Mouse (Mus musculus): ENCODE measurements around the gene Slit3.

Slit3 gene

DNA sequence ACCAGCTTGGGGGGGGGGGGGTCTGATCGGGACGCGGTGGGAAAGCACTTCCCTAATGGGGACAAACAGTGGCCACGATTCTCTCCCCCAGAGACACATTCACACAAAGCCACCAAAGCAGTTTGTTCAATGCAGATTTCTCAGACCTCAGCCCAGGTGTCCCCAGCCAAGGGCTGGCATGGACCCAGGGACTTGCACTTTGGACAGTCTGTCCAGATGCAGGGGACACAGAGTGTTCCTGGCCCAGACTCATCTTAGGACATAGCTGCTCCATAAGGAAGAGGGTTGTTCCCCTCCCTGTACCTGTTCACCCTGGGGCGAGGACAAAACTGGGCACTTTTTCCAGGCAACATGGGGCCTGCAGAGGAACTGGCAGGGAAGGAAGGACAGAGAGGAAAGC lies 577.9 kb downstream of the Slit3 start:
- no peak for DNase-seq (ENCODE audit: low read depth)

- DNase-seq (ENCODE audit: low read depth) = no peak
Measured at GRCm38 (mm10) chr11:35703471-35703870, 582.4 kb downstream of the Slit3 start.

DNA sequence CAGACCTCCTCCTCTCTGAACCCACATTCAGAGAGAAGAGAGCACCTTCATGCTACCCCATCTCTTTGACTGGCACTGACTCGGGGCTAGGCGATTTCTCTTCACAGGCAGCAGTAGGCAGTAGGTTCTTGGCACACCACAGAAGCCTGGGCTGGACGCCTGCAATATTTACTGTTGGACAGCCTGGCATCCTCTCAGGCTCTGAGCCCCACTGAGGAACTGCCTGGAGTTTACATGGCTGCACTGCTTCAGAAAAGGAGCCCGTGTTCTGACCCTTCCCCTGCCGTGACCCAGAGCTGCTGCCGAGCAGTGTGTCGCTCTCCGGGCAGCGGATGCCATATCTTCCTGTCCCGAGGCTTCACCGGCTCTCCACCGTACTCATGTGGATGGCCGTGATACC lies 583.4 kb downstream of the Slit3 start:
- DNase-seq (ENCODE audit: low read depth) = no peak

GRCm38 (mm10) chr11:35704927-35705326 lies 583.9 kb downstream of the Slit3 start:
- no peak for DNase-seq (ENCODE audit: low read depth)

DNA sequence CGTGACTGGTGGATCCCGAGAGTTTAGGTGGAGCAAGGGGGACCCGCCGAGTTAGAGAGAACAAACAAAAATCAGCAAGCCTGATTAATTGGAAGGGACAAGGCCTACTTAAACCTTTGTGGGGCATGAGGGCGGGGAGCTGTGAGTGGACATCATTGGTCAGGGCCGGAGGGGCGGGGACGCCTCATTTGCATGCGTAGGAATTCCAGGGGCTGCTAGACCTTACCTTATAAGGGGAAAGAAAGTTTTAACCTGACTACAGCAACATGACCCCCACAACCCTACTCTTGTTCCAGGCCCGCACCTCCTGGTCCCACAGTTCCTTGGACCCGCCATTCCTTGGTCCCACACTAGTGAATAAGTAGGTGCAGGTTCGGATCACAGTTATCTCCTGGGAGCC lies 586.4 kb downstream of the Slit3 start:
- no peak for DNase-seq (ENCODE audit: low read depth)

GRCm38 (mm10) chr11:35711314-35711713 lies 590.3 kb downstream of the Slit3 start:
- no peak for DNase-seq (ENCODE audit: low read depth)

DNA sequence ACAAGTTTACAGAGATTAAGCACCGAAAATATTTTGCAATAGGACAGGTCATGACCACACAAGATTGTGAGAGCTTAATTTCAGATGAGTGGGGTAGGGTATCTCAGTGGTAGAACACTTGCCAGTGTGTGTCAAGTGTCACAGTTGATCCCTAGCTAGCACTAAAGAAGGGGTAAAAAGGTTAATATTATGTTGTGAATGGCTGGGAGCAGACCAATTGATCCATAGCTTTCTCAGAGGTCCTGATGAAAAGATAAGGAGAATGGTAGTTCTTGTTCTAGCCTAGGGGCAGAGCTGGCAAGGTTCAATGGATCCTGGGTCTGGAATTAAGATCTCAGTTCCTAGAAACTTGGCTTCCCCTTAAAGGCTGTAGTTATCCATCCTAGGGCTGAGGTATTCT lies 597.9 kb downstream of the Slit3 start:
- DNase-seq (ENCODE audit: low read depth) = no peak

DNA sequence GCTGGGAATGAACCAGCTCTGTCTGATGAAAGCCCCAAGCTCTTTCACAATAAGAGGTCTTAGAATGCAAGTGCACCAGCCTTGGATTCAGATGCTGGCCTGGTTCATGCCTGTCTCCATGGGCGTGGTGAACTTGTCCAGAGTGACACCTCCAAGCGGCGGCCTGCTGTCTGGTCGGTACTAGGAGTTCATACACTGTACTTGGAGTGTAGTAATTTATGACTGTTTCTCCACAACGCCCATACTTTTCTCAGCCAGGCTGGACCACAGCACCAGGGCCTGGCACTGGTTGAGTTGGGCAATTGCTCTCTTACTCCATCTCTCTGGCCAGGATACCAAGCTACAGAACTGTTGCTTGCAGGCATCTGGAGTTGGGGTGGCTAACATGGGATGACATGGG lies 602.9 kb downstream of the Slit3 start:
- DNase-seq (ENCODE audit: low read depth) = no peak

- no peak for DNase-seq (ENCODE audit: low read depth)
Measured at GRCm38 (mm10) chr11:35726341-35726846, 605.4 kb downstream of the Slit3 start.

- no peak for DNase-seq (ENCODE audit: low read depth)
Measured at GRCm38 (mm10) chr11:35728200-35728599, 607.2 kb downstream of the Slit3 start.

GRCm38 (mm10) chr11:35729186-35729585 lies 608.2 kb downstream of the Slit3 start:
- no peak for DNase-seq (ENCODE audit: low read depth)

- no peak for DNase-seq (ENCODE audit: low read depth)
Measured at GRCm38 (mm10) chr11:35732366-35732765, 611.3 kb downstream of the Slit3 start.

GRCm38 (mm10) chr11:35736817-35737216 lies 615.8 kb downstream of the Slit3 start:
- DNase-seq (ENCODE audit: low read depth) = no peak

- DNase-seq (ENCODE audit: low read depth) = no peak
Measured at GRCm38 (mm10) chr11:35737262-35737661, 616.2 kb downstream of the Slit3 start.

- no peak for DNase-seq (ENCODE audit: low read depth)
Measured at GRCm38 (mm10) chr11:35738102-35738501, 617.1 kb downstream of the Slit3 start.

DNA sequence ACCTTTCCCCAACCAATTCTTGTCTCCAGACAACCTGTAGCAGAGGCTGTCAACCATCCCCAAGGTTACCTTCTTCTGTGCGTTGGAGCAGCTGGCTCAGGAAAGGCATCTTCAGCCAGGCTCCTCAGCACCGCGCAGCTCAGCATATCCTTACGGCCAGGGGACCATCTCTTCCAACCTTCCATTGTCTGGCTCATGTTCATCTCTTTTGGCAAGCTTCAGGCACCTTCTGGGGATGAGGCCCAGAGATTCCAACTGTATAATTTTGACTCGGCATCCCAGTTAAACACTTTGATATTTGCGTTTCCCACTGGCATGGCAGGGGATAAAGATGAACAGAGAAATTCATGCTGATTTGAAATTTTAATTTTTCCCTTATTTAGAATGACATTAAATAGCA lies 622.6 kb downstream of the Slit3 start:
- no peak for DNase-seq (ENCODE audit: low read depth)

GRCm38 (mm10) chr11:35744571-35744970 lies 623.5 kb downstream of the Slit3 start:
- DNase-seq (ENCODE audit: low read depth) = no peak

DNA sequence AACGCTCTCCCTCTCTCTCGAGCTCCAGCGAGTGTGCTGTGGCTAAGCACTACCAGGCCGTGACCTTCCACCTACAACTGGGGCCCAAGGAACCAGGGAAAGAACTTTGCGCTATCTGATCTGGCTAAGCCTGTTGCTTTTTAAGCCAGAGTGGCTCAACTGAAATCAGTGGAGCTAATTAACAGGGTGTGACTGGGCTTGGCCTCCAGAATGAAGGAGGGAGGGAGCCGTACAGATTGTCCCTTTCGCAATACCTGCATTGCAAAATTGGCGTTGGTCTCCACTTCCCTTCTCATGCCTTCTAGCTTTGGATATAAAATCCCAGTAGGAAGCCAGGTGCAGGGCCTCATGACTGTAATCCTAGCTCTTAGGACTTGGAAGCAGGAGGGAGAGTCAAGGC lies 629.6 kb downstream of the Slit3 start:
- no peak for DNase-seq (ENCODE audit: low read depth)

DNA sequence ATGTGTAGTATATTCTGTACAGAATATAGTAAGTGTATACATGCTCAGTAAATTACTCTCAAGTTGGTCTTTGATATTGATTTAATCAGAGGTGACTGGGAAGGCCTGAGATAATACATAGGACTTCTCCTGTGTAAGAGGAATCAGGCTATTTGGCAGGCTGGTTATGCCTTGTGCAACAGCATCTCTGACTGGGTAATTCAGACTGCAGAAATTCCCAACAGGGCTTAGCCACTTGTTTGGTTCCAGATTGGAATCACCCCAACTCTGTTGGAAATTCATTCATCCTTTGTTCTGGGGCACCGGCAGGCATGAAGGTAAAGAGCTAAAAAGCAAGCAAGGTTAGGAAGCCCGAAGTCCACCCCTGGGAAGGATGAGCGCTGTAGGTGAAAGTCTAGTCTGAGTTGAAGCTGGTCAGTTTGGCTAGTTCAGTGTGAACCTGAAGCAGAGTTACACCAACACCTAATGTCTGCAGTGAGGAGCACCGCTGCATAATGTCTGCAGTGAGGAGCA lies 633.9 kb downstream of the Slit3 start:
- DNase-seq (ENCODE audit: low read depth) = no peak

- DNase-seq (ENCODE audit: low read depth) = no peak
Measured at GRCm38 (mm10) chr11:35755546-35755945, 634.5 kb downstream of the Slit3 start.

DNA sequence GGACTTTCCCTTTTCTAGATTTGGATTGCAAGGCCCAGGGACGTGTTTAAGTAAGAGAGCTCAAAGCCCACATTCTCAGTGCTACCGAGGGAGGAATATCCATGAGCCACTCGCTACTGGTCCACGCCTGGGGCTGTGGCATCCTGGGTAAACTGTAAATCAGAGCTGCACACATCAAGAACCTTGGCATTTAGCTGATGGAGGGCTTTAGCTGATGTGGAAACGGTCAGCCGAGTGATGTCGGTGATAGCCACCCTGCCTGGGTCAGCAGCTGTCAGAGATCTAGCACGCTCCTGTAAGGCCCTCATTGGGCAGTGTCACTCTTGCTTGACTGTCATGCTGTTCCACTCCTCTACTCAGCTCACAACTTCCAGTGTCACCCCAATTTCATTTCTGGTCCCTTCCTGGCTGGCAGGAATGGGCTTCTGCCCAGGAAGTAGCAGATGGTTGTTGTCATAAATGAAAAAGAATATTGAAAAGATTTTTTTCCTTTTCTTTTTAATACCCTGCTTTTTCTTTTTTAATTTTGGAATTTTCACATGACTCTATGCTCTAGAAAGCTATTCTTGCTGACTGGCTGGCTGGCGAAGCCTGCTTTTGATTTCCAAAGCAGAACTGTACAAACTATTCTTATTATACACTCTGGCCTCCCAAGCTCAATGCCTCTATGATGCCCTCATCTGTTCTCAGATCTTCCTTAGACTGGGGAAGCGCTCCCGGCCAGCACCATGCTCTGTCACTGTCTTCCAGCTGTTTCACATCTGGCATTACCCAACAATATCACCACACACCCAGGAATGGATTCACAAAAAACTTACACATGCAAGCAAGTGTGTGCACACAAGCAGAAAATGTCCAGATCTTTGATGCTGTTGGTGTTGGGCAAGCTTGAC lies 635.6 kb downstream of the Slit3 start:
- no peak for DNase-seq (ENCODE audit: low read depth)
